7 mouse cellular contexts compared by ENCODE assay signal in the genomic region with DNA sequence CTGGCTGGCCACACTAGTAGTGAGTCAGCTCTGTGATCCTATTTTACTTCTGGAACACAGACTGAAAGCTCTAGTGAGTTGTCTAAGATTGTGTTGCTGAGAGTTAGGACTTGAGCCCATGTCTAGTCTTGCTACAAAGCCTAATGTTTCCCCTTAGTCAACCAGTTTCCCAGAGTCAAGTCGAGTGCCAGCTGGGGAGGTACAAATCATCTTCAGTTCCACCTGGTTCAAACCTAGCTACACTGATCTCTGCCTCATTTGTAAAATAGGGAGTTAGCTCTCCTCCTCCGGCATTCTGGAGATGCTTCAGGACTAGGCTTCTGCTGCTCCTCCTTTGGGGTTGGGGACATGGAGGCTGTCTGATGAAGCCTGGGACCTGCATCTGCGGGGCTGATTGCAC. TPM values are rescaled to one million over a fixed set of nuclear protein-coding genes. Genes with fewer than 3 reads are reported as not detected.
DNase-seq lines count a peak whose midpoint lies in the region; ATAC-seq lines count a peak whose summit lies in the region.

No protein-coding gene starts in this region.

- H3K36me3 ChIP-seq in neural tube, embryonic 11.5 days (ENCODE audit: control insufficient read depth, insufficient read depth, low read length): peaks cover 8% of the 10 kb centered on the region
- peaks cover 32% of the 10 kb centered on the region for H3K36me3 ChIP-seq in embryonic facial prominence, embryonic 14.5 days (ENCODE audit: control insufficient read depth, insufficient read depth, low read length)
- H3K36me3 ChIP-seq in limb, embryonic 10.5 days: peaks cover 41% of the 10 kb centered on the region

- H3K9ac ChIP-seq in neural tube, embryonic 11.5 days (ENCODE audit: low read length): peak overlapping the region; percentile 95
- H3K9ac ChIP-seq in embryonic facial prominence, embryonic 14.5 days (ENCODE audit: low read depth, low read length): peak overlapping the region; percentile 96

- peak overlapping the region; percentile 78 for H3K4me2 ChIP-seq in neural tube, embryonic 11.5 days (ENCODE audit: low read depth)
- H3K4me2 ChIP-seq in embryonic facial prominence, embryonic 14.5 days (ENCODE audit: low read depth, low read length): peak overlapping the region; percentile 67

- 60% methylated on average over 3 of the region's 3 CpGs for WGBS in neural tube, embryonic 11.5 days
- 38% methylated on average over 3 of the region's 3 CpGs for WGBS in embryonic facial prominence, embryonic 14.5 days
- 55% methylated on average over 3 of the region's 3 CpGs for WGBS in limb, embryonic 10.5 days

- no peaks in the 10 kb centered on the region for H3K9me3 ChIP-seq in neural tube, embryonic 11.5 days (ENCODE audit: control insufficient read depth, low read length)
- H3K9me3 ChIP-seq in embryonic facial prominence, embryonic 14.5 days (ENCODE audit: control insufficient read depth, low read length): no peaks in the 10 kb centered on the region
- H3K9me3 ChIP-seq in limb, embryonic 10.5 days (replicated peaks): no peaks in the 10 kb centered on the region

- H3K27me3 ChIP-seq in neural tube, embryonic 11.5 days (ENCODE audit: control insufficient read depth, insufficient read depth, low read length): no peaks in the 10 kb centered on the region
- no peaks in the 10 kb centered on the region for H3K27me3 ChIP-seq in embryonic facial prominence, embryonic 14.5 days (replicated peaks; ENCODE audit: control insufficient read depth, insufficient read depth, low read length)
- H3K27me3 ChIP-seq in limb, embryonic 10.5 days (ENCODE audit: low read depth, poor library complexity, severe bottlenecking): no peaks in the 10 kb centered on the region

- peak overlapping the region; percentile 96 for H3K4me3 ChIP-seq in neural tube, embryonic 11.5 days (ENCODE audit: low read depth, low read length)
- peak overlapping the region; percentile 88 for H3K4me3 ChIP-seq in embryonic facial prominence, embryonic 14.5 days (ENCODE audit: low read depth, low read length)
- peak overlapping the region; percentile 80 for H3K4me3 ChIP-seq in limb, embryonic 10.5 days

- no peak for DNase-seq in neural tube, embryonic 11.5 days (ENCODE audit: low spot score)
- no peak for DNase-seq in neural tube, embryonic 10.5 days (ENCODE audit: extremely low spot score, low spot score)
- no peak for DNase-seq in embryonic facial prominence, embryonic 14.5 days (ENCODE audit: low spot score)
- DNase-seq in limb, embryonic 10.5 days (ENCODE audit: low spot score): no peak
- DNase-seq in retina, postnatal 1 day: peak; percentile 4
- no peak for DNase-seq in natural killer cell, adult 2 months (ENCODE audit: low spot score in 2 of 2)
- DNase-seq in embryo, embryonic 10 days (ENCODE audit: low spot score): no peak

- peaks cover 10% of the 10 kb centered on the region; the same call in 1 of the 2 replicates for H3K4me1 ChIP-seq in neural tube, embryonic 11.5 days (ENCODE audit: control insufficient read depth, insufficient read depth, low read length)
- H3K4me1 ChIP-seq in embryonic facial prominence, embryonic 14.5 days (ENCODE audit: control insufficient read depth, insufficient read depth, low read length): peaks cover 14% of the 10 kb centered on the region
- peaks cover 46% of the 10 kb centered on the region for H3K4me1 ChIP-seq in limb, embryonic 10.5 days

- no peak for ATAC-seq in neural tube, embryonic 11.5 days (ENCODE audit: insufficient read depth, low FRiP score, low TSS enrichment)
- ATAC-seq in embryonic facial prominence, embryonic 14.5 days (ENCODE audit: low read depth): no peak

- H3K27ac ChIP-seq in neural tube, embryonic 11.5 days (ENCODE audit: low read depth, low read length): peak overlapping the region; percentile 89
- H3K27ac ChIP-seq in embryonic facial prominence, embryonic 14.5 days (replicated peaks; ENCODE audit: low read depth, low read length): peak overlapping the region; percentile 90
- peak overlapping the region; percentile 94 for H3K27ac ChIP-seq in limb, embryonic 10.5 days

RNA-seq across cellular contexts. Expression of a gene that starts 0.6 kb away (rescaled TPM):
- polyA plus RNA-seq in neural tube, embryonic 11.5 days (2014; fragmentation: Nextera tagmentation; extraction: Ambion mirVana): 442 and 460 TPM in 2 replicates
- polyA plus RNA-seq in embryonic facial prominence, embryonic 14.5 days (2014; fragmentation: Nextera tagmentation; extraction: Ambion mirVana): 349 and 405 TPM in 2 replicates
- polyA plus RNA-seq in limb, embryonic 10.5 days (2016; fragmentation: Nextera tagmentation; extraction: Ambion mirVana): 443 and 508 TPM in 2 replicates

RNA-seq across cellular contexts. Expression of a gene that starts 0.9 kb away (rescaled TPM):
- polyA plus RNA-seq in neural tube, embryonic 11.5 days (2014; fragmentation: Nextera tagmentation; extraction: Ambion mirVana): 21.2 and 22.7 TPM in 2 replicates
- 13.9 and 15.4 TPM in 2 replicates for polyA plus RNA-seq in embryonic facial prominence, embryonic 14.5 days (2014; fragmentation: Nextera tagmentation; extraction: Ambion mirVana)
- 19.7 and 22.8 TPM in 2 replicates for polyA plus RNA-seq in limb, embryonic 10.5 days (2016; fragmentation: Nextera tagmentation; extraction: Ambion mirVana)

RNA-seq across cellular contexts. Expression of a gene that starts 27.4 kb away (rescaled TPM):
- polyA plus RNA-seq in neural tube, embryonic 11.5 days (2014; fragmentation: Nextera tagmentation; extraction: Ambion mirVana): 55.8 and 56.2 TPM in 2 replicates
- 30.8 and 34.1 TPM in 2 replicates for polyA plus RNA-seq in embryonic facial prominence, embryonic 14.5 days (2014; fragmentation: Nextera tagmentation; extraction: Ambion mirVana)
- polyA plus RNA-seq in limb, embryonic 10.5 days (2016; fragmentation: Nextera tagmentation; extraction: Ambion mirVana): 52.2 and 55.5 TPM in 2 replicates

RNA-seq across cellular contexts. Expression of a gene that starts 27.6 kb away (rescaled TPM):
- polyA plus RNA-seq in neural tube, embryonic 11.5 days (2014; fragmentation: Nextera tagmentation; extraction: Ambion mirVana): 13.2 and 14.3 TPM in 2 replicates
- 17.8 and 20.7 TPM in 2 replicates for polyA plus RNA-seq in embryonic facial prominence, embryonic 14.5 days (2014; fragmentation: Nextera tagmentation; extraction: Ambion mirVana)
- polyA plus RNA-seq in limb, embryonic 10.5 days (2016; fragmentation: Nextera tagmentation; extraction: Ambion mirVana): 14.0 and 16.3 TPM in 2 replicates

RNA-seq across cellular contexts. Expression of a gene that starts 29.5 kb away (rescaled TPM):
- polyA plus RNA-seq in neural tube, embryonic 11.5 days (2014; fragmentation: Nextera tagmentation; extraction: Ambion mirVana): 0.34 TPM in 2 replicates
- polyA plus RNA-seq in embryonic facial prominence, embryonic 14.5 days (2014; fragmentation: Nextera tagmentation; extraction: Ambion mirVana): 1.5 and 1.8 TPM in 2 replicates
- 1.8 and 2.8 TPM in 2 replicates for polyA plus RNA-seq in limb, embryonic 10.5 days (2016; fragmentation: Nextera tagmentation; extraction: Ambion mirVana)
